Mouse (Mus musculus) megakaryocyte progenitor cell, adult 5-6 weeks (primary cell): ENCODE measurements around the gene Grik4. TPM values are rescaled to one million over a fixed set of nuclear protein-coding genes. Genes with fewer than 3 reads are reported as not detected.

Experiments
- total RNA-seq, 2 experiments: library from RNA; stranded (forward) in 1 of 2; stranded (reverse) in 1 of 2; fragments of 157-497, 149-512 nt in 1 of 2; fragments of 200-1000 nt in 1 of 2; gene quantifications; 2 replicates each; pipeline versions ENCODE4 v1.2.3 to v1.2.4; 2015 to 2017

The Grik4 gene
- total RNA-seq, 2 experiments from 2014 or later: not detected

Other genes with a start within 250 kb of the Grik4 start
- 2.4 and 3.1 TPM in 2 replicates for gene Arhgef12, start 162.7 kb upstream of the Grik4 start, total RNA-seq (2015)
- 1.7 and 2.3 TPM in 2 replicates for gene Arhgef12, start 162.7 kb upstream of the Grik4 start, total RNA-seq (2017)
- not detected in 2 replicates for gene Tmem136, start 172.1 kb upstream of the Grik4 start, total RNA-seq (2015)
- not detected in 2 replicates for gene Tmem136, start 172.1 kb upstream of the Grik4 start, total RNA-seq (2017)